Mouse (Mus musculus): Measurements from ENCODE around the gene Zic5.

GRCm38 (mm10) chr14:122459776-122460175, 5.7 kb downstream of the Zic5 start:
- TF ChIP-seq POLR2A (IDR thresholded peaks at IDR 0.05; ENCODE audit: insufficient read depth, low read depth, low read length) (no peak), CTCF (IDR thresholded peaks at IDR 0.05; ENCODE audit: insufficient read depth, low read depth, low read length) (no peak)

Data from olfactory bulb, adult 2 months (tissue).